Mouse (Mus musculus) forebrain, embryonic 14.5 days (tissue): ENCODE data around the gene Mmp14. TPM values are rescaled to one million over a fixed set of nuclear protein-coding genes. Genes with fewer than 3 reads are reported as not detected.

ENCODE experiments used
- ATAC-seq: fragments of 200-750 bp; cut with Nextera tagmentation; 2 replicates; pipeline ENCODE4 v1.8.0; 2017; ENCODE audit warnings: mild to moderate bottlenecking, moderate library complexity
- DNase-seq: peaks from one replicate; pipeline ENCODE4 v3.0.0-alpha.2; 2015; ENCODE audit warnings: low spot score
- H3K27ac ChIP-seq: fragments of 300-500 bp; sonication (generic); 2 replicates; pipeline ENCODE4 v1.5.1; 2014; ENCODE audit warnings: low read depth, mild to moderate bottlenecking, control low read depth, low read length, moderate library complexity
- H3K27me3 ChIP-seq: fragments of 300-500 bp; sonication (generic); replicated peaks from 2 replicates; pipeline ENCODE4 v1.6.1; 2014; ENCODE audit warnings: low read length, control low read depth, mixed read lengths; ENCODE audit not compliant: control insufficient read depth, insufficient read depth
- H3K36me3 ChIP-seq: fragments of 300-500 bp; sonication (generic); 2 replicates; pipeline ENCODE4 v1.6.1; 2014; ENCODE audit warnings: low read length, control low read depth; ENCODE audit not compliant: control insufficient read depth, insufficient read depth
- H3K4me1 ChIP-seq: fragments of 300-500 bp; sonication (generic); 2 replicates; pipeline ENCODE4 v1.6.1; 2014; ENCODE audit warnings: antibody characterized with exemption, low read length, control low read depth; ENCODE audit not compliant: control insufficient read depth, insufficient read depth
- H3K4me2 ChIP-seq: fragments of 300-500 bp; sonication (generic); 2 replicates; pipeline ENCODE4 v1.6.1; 2014; ENCODE audit warnings: mild to moderate bottlenecking, control low read depth, low read length
- H3K4me3 ChIP-seq: fragments of 300-500 bp; sonication (generic); 2 replicates; pipeline ENCODE4 v1.5.1; 2014; ENCODE audit warnings: low read depth, low read length, control low read depth
- H3K9ac ChIP-seq: fragments of 300-500 bp; sonication (generic); 2 replicates; pipeline ENCODE4 v1.6.1; 2014; ENCODE audit warnings: mild to moderate bottlenecking, low read length, control low read depth, moderate library complexity
- H3K9me3 ChIP-seq: fragments of 300-500 bp; sonication (generic); replicated peaks from 2 replicates; pipeline ENCODE4 v1.6.1; 2016; ENCODE audit warnings: low read length, control low read depth, mixed read lengths; ENCODE audit not compliant: control insufficient read depth
- WGBS: fragments of 180-500 bp; shearing (Covaris S2); extraction: QIAGEN DNeasy Blood & Tissue Kit; methylation state at CpG from one replicate; pipeline ENCODE4 v1.1.7; 2014; 5-methylcytosine and 5-hydroxymethylcytosine counted together
- polyA plus RNA-seq: library from polyadenylated mRNA; unstranded; fragments of >200 nt; fragmentation: Nextera tagmentation; extraction: Ambion mirVana; gene quantifications from 2 replicates; pipeline ENCODE4 v1.2.1, GENCODE M21; 2014

Mmp14 gene
- polyA plus RNA-seq, 1 experiment from 2014 or later: 48.2 TPM

- no peak for ATAC-seq
- Histone ChIP-seq H3K27me3 (no peaks in the 10 kb centered on the region), H3K4me1 (no peaks in the 10 kb centered on the region), H3K4me3 (no peak overlapping the region), H3K27ac (no peak overlapping the region), H3K4me2 (no peak overlapping the region), H3K9ac (no peak overlapping the region), H3K36me3 (no peaks in the 10 kb centered on the region), H3K9me3 (no peaks in the 10 kb centered on the region)
- WGBS: 75% methylated on average over 2 of the region's 2 CpGs
- DNase-seq: no peak
Measured at GRCm38 (mm10) chr14:54487732-54488131, 56.3 kb downstream of the Mmp14 start.

DNA sequence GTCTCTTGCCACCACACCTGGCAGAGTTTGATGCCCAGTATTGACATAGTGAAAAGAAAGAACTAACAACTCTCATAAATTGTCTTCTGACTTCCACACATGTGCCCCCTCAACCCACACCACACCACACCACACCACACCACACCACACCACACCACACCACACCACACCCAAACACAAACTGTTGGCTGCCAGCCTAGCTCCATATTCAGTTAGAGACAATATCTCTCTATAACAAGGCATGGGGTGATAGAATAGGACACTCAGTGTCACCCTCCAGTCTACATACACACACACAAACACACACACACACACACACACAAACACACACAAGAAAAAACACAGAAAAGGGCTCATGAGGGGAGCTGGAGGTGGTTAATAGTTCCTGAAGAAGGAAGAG lies 56.9 kb downstream of the Mmp14 start:
- Histone ChIP-seq H3K4me1 (no peaks in the 10 kb centered on the region), H3K27ac (no peak overlapping the region), H3K27me3 (no peaks in the 10 kb centered on the region), H3K4me3 (no peak overlapping the region), H3K4me2 (no peak overlapping the region), H3K36me3 (no peaks in the 10 kb centered on the region), H3K9me3 (no peaks in the 10 kb centered on the region), H3K9ac (no peak overlapping the region)
- ATAC-seq (no peak), DNase-seq (no peak)

- Histone ChIP-seq H3K27me3 (no peaks in the 10 kb centered on the region), H3K9me3 (no peaks in the 10 kb centered on the region), H3K36me3 (no peaks in the 10 kb centered on the region), H3K4me3 (no peak overlapping the region), H3K4me1 (no peaks in the 10 kb centered on the region), H3K4me2 (no peak overlapping the region), H3K27ac (no peak overlapping the region), H3K9ac (no peak overlapping the region)
- WGBS: 63% methylated on average over 18 of the region's 18 CpGs
- ATAC-seq (no peak), DNase-seq (no peak)
Measured at GRCm38 (mm10) chr14:54492345-54493131, 61.1 kb downstream of the Mmp14 start.

GRCm38 (mm10) chr14:54493236-54493635 lies 61.8 kb downstream of the Mmp14 start:
- ATAC-seq (no peak), DNase-seq (no peak)
- Histone ChIP-seq H3K27ac (no peak overlapping the region), H3K4me3 (no peak overlapping the region), H3K36me3 (no peaks in the 10 kb centered on the region), H3K4me1 (no peaks in the 10 kb centered on the region), H3K4me2 (no peak overlapping the region), H3K9me3 (no peaks in the 10 kb centered on the region), H3K9ac (no peak overlapping the region), H3K27me3 (no peaks in the 10 kb centered on the region)
- 96% methylated on average over 5 of the region's 5 CpGs for WGBS

GRCm38 (mm10) chr14:54494234-54494633 lies 62.8 kb downstream of the Mmp14 start:
- peak; percentile 66 for ATAC-seq

More at GRCm38 (mm10) chr14:54494234-54494633, 62.8 kb downstream of the Mmp14 start:
- H3K4me3 ChIP-seq: no peak overlapping the region
- DNase-seq: peak; percentile 71
- no peaks in the 10 kb centered on the region for H3K36me3 ChIP-seq
- no peaks in the 10 kb centered on the region for H3K27me3 ChIP-seq
- 0% methylated on average over 3 of the region's 3 CpGs for WGBS
- no peaks in the 10 kb centered on the region for H3K9me3 ChIP-seq
- H3K4me2 ChIP-seq: no peak overlapping the region
- no peak overlapping the region for H3K9ac ChIP-seq
- H3K27ac ChIP-seq: no peak overlapping the region
- H3K4me1 ChIP-seq: no peaks in the 10 kb centered on the region

Other genes starting within 250 kb of the Mmp14 start
- 310 and 372 TPM in 2 replicates for gene Dad1, start 177.5 kb upstream of the Mmp14 start, polyA plus RNA-seq
- 61.7 and 63.6 TPM in 2 replicates for gene Abhd4, start 177.4 kb upstream of the Mmp14 start, polyA plus RNA-seq
- not detected in 2 replicates for gene Olfr49, start 146.7 kb upstream of the Mmp14 start, polyA plus RNA-seq
- 47.8 and 59.0 TPM in 2 replicates for gene Oxa1l, start 70.8 kb upstream of the Mmp14 start, polyA plus RNA-seq
- 4.3 and 5.1 TPM in 2 replicates for gene Slc7a7, start 13.8 kb upstream of the Mmp14 start, polyA plus RNA-seq
- 274 and 289 TPM in 2 replicates for gene Mrpl52, start 4.7 kb upstream of the Mmp14 start, polyA plus RNA-seq
- 19.2 and 21.0 TPM in 2 replicates for gene Lrp10, start 32.5 kb downstream of the Mmp14 start, polyA plus RNA-seq
- 19.6 and 26.4 TPM in 2 replicates for gene Rem2, start 44.5 kb downstream of the Mmp14 start, polyA plus RNA-seq
- 98.5 and 103 TPM in 2 replicates for gene Prmt5, start 85.9 kb downstream of the Mmp14 start, polyA plus RNA-seq
- 24.9 and 27.3 TPM in 2 replicates for gene Haus4, start 123.0 kb downstream of the Mmp14 start, polyA plus RNA-seq
- 3.4 and 4.0 TPM in 2 replicates for gene Ajuba, start 145.9 kb downstream of the Mmp14 start, polyA plus RNA-seq
- gene 4931414P19Rik, start 174.4 kb downstream of the Mmp14 start, polyA plus RNA-seq: 6.3 and 8.7 TPM in 2 replicates
- 506 and 542 TPM in 2 replicates for gene Psmb5, start 186.4 kb downstream of the Mmp14 start, polyA plus RNA-seq
- not detected in 2 replicates for gene Psmb11, start 189.8 kb downstream of the Mmp14 start, polyA plus RNA-seq
- not detected in 2 replicates for gene Gm17606, start 209.3 kb downstream of the Mmp14 start, polyA plus RNA-seq
- gene Cdh24, start 209.8 kb downstream of the Mmp14 start, polyA plus RNA-seq: 4.8 and 5.7 TPM in 2 replicates